Mouse (Mus musculus) adipocyte (in vitro differentiated cells): ENCODE results near the gene Fscb.

Source experiments
- DNase-seq: peaks from one replicate; pipeline ENCODE4 v3.0.0-alpha.2; 2016; ENCODE audit warnings: low spot score

Fscb gene

DNA sequence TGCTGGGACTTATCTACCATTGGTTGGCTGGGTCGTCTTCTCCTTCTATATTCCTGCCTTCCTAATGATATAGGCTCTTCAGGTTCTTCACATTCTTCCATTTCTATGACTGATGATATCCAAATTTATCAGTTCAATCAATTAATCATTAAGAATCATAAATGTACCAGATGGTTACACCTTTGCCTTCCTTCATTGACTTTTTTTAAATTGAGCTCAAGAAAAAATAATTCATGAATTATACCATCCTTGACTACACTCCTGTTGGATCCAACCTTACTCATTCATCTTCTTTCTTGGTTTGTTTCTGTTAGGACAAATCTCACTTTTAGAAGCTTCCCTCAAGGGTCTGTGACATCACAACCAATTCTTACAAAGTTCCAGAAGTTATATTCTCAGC, at the start of gene Fscb:
Gene Fscb, minus strand, starts transcription at position 101 of the 400 bp plus-strand sequence.
- no peak for DNase-seq

DNA sequence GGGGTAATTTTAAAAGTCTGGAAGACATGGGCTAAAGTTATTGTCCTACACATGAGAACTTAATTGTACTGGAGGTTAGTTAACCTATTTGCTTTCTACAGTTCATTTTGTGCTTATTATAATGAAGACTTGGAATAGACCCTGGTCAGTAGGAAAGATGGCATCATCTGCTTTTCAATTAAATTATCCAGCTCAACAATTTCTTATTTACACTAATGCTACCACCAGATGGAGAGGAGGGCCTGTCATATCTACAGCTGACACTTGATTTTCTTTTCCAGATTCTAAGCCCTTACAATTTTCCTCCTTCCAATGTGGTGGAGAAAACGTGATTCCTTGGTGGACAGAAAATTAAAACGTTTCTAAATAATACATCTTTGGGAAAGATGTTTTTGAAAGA, 42.3 kb upstream of the Fscb start:
- no peak for DNase-seq

DNA sequence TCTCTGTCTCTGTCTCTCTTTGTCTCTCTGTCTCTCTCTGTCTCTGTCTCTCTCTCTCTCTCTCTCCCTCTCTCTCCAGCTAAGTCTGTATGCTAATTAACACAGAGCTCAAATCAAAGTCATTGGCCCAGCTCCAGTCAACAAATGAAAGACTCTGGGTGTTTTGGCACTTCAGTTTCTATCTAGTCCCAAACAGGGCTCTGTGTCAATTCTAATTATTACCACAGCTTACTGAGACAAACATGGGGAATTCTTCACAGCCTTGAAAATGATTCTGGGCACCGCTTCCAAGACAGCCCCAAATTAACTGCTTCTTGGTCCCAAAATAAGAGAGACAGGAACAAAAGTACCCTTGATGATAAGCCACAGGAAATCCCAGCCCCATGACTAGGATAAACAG, 38.9 kb upstream of the Fscb start:
- no peak for DNase-seq

DNA sequence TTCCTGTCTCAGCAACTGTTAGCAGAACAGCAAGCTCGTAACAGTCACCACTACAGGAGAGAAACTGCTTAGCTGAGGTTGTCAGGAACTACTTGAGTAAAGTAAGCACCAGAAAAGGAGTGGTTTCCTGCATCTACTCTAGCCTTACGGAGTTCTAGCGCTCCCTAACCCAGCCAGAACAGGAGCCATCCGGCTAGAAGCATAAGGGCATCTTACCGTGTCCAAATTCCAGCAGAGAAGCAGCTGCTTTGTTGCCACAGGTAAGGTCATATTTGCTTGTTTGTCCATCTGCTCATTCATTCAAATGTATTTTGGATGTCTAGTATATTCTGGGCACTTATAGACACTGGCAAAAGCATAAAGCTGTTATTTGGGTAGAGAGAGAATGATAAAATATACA, 23.2 kb upstream of the Fscb start:
- no peak for DNase-seq

DNA sequence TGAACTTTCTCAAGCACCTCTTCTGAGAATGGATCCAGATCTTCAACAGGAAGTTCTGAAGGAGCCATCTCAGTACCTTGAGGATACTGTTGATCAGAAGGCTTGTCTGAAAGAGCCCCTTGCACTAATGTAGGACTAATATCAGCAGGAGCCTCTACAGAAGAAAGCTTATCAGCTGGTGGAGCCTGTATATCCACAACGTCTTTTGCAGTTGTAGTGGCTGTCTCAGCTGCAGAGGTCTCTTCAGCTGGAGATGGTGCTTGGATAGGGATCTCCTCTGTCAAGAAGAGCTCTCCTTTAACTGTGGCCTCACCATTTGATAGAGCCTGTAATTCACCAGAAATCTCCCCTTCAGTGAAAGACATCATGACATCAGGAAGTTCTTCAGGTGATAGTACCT, 875 bp downstream of the Fscb start:
- no peak for DNase-seq

DNA sequence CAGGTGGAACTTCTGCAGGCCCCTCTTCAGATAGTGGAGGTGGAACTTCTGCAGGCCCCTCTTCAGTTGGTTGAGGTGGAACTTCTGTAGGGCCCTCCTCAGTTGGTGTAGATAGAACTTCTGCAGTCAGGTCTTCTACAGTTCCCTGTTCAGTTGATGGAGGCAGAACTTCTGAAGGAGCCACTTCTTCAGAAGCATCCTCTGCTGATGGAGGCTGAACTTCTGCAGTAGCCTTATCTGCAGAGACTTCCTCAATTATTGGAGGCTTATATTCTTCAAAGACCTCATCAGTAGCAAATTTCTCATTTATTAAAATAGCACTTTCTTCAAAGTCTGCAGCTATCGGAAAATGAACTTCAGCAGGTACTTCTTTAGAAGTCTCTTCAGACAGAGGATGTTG, 1.4 kb downstream of the Fscb start:
- no peak for DNase-seq

DNA sequence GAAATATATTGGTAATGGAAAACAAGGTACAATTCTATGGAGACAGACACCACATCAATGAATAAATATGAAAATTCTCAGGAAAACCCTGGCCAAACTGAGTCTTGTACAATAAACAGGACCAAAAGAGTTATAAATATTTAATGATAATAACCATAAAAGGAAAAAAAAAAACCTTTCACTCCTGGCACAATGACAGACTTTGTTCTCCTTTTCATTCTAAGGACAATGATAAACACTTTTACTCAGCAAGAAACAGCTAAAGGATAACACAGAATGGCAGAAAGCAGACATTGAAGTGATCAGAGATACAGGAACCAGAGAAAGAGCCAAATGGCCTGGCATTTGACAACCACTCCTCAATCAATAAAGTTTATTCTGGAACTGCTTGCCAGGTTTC, 19.3 kb downstream of the Fscb start:
- DNase-seq = no peak

DNA sequence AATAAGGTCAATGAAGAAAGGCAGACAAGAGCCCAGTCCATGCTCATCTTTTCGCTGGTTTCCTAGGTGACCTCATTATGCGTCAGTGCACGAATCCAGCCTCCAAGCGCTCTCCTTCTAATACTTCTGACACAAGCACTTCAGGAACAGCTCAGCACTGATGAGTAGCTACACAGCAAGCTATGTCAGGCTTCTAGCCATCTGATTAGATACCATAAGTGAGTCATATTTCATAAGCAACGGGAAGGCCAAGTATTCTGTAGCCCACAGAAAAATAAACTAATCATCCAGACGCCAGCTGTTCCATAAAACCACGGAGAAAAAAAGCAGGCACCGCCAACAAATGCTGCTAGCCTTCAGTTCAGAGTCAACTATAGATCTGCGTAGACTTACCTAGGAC, 24.6 kb downstream of the Fscb start:
- no peak for DNase-seq

DNA sequence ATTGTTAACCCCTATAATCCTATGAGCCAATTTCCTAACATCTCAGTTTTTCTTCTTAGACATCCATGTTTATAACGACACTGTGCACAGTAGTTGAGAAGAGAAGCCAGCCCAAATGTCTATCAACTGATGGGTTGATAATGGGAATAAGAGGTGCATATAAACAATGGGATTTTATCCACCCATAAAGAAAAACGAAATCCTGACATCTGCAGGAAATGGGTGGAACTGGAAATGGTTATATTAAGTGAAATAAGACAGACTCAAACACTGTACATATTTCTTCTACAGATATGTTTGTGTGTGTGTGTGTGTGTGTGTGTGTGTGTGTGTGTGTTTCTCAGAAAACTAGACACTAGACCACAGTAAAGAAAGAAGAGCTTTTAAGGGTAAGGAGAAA, 37.8 kb downstream of the Fscb start:
- no peak for DNase-seq
